Mouse (Mus musculus): ENCODE results near the gene Gpr84.

DNA sequence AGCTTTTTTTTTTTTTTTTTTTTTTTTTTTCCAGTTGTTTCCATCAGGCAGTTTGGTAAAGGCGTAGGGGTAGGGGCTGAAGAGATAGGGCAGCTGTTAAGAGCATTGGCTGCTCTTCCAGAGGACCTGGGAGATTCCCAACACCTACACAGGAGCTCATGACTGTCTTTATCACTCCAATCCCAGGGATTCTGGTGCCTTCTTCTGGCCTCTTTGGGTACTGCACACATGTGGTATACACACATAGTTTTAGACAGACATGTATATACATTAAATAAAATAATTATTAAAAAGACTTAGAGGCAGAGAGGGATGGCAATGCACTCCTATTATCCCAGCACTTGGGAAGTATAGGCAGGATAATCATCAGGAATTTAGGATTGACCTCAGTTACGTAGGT lies 17.0 kb downstream of the Gpr84 start:
- TF ChIP-seq POLR2A (IDR thresholded peaks at IDR 0.05; ENCODE audit: low read depth, low read length) (no peak), CTCF (conservative IDR thresholded peaks at IDR 0.05; ENCODE audit: insufficient read depth, insufficient read length, low read depth, low read length) (no peak)

Measured in kidney, adult 2 months (tissue).